Mouse (Mus musculus) heart, adult 2 months (tissue): ENCODE data around the gene Ripply1. TPM values are rescaled to one million over a fixed set of nuclear protein-coding genes. Genes with fewer than 3 reads are reported as not detected.

Experiments used
- DNase-seq, 2 experiments: peaks; one replicate each; pipeline ENCODE4 v3.0.0; 2021
- H3K27ac ChIP-seq: fragments of 200-600 bp; 2 replicates; pipeline ENCODE4 v1.8.1; 2022
- H3K27me3 ChIP-seq: fragments of 200-500 bp; 2 replicates; pipeline ENCODE4 v1.6.1; 2012; ENCODE audit warnings: mild to moderate bottlenecking, low read length, inconsistent platforms, mixed read lengths; ENCODE audit not compliant: control insufficient read depth, insufficient read depth
- H3K36me3 ChIP-seq: fragments of 200-500 bp; 2 replicates; pipeline ENCODE4 v1.6.1; 2012; ENCODE audit warnings: low read length, inconsistent platforms; ENCODE audit not compliant: control insufficient read depth, insufficient read depth
- H3K4me1 ChIP-seq: fragments of 200-500 bp; 2 replicates; pipeline ENCODE4 v1.6.1; 2011; ENCODE audit warnings: low read length; ENCODE audit not compliant: control insufficient read depth, insufficient read depth
- H3K4me3 ChIP-seq: fragments of 200-600 bp; 2 replicates; pipeline ENCODE4 v1.8.1; 2022
- H3K79me2 ChIP-seq: fragments of 200-500 bp; replicated peaks from 2 replicates; pipeline ENCODE4 v1.6.1; 2012; ENCODE audit warnings: mild to moderate bottlenecking, inconsistent platforms, low read length, moderate library complexity, mixed read lengths; ENCODE audit not compliant: control insufficient read depth, insufficient read depth
- H3K9ac ChIP-seq: fragments of 200-500 bp; 2 replicates; pipeline ENCODE4 v1.6.1; 2012; ENCODE audit warnings: low read depth, mild to moderate bottlenecking, control low read depth, inconsistent platforms, low read length, mixed read lengths
- CTCF ChIP-seq: fragments of 200-600 bp; IDR thresholded peaks from 2 replicates; pipeline ENCODE4 v1.8.1; 2022; ENCODE audit warnings: antibody characterized with exemption, mild to moderate bottlenecking, moderate library complexity
- EP300 ChIP-seq: fragments of 200-500 bp; IDR thresholded peaks from 2 replicates; pipeline ENCODE4 v1.6.1; 2011; ENCODE audit warnings: low read depth, low read length, control low read depth; ENCODE audit not compliant: insufficient read depth
- POLR2A ChIP-seq: fragments of 200-500 bp; IDR thresholded peaks from 2 replicates; pipeline ENCODE4 v1.6.1; 2011; ENCODE audit warnings: mild to moderate bottlenecking, low read depth, low read length, control low read depth; ENCODE audit not compliant: insufficient read depth
- WGBS: fragments of 180-500 bp; shearing (Covaris S2); methylation state at CpG from one replicate; pipeline ENCODE4 v1.1.7; 2018; 5-methylcytosine and 5-hydroxymethylcytosine counted together
- intact Hi-C: fragments of 180-260 bp; cut with DNase I; formaldehyde crosslinking; loops from one replicate; pipeline ENCODE4 v1.15.1; 2025
- polyA plus RNA-seq: library from polyadenylated mRNA; depleted of rRNA; stranded (reverse); fragments of >200 nt; gene quantifications from 2 replicates; pipeline ENCODE4 v1.2.3, GENCODE M21; 2012
- total RNA-seq, 2 experiments: library from RNA; stranded (reverse); gene quantifications; 2 replicates each; pipeline ENCODE4 v1.2.3; 2021

Ripply1 gene
- total and polyA plus RNA-seq, 3 experiments, result not detected

DNA sequence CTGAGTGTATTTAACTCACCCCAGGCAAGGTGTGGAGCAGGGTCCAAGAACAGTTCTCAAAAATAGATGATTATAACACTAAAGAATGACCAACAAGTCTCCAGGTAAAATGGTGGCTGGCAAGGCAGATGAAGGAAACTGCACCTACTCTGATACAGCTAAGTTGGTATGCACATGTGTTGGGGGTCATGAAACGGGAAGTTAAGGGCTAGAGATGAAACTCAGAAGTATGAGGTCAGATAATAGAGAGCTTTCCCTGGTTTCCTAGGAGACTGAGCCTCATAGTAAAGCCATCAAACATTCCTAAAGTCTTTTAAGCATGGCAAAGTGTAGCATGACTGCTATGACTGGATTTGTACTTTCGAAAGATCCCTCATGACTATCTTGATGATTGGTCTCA, 20.9 kb upstream of the Ripply1 start:
- H3K27me3 ChIP-seq, result no peaks in the 10 kb centered on the region
- H3K9ac ChIP-seq, result no peak overlapping the region
- no peak for DNase-seq
- 64% methylated on average over 2 of the region's 2 CpGs for WGBS
- H3K4me3 ChIP-seq, result no peak overlapping the region
- intact Hi-C loops, result no loop called here
- H3K27ac ChIP-seq, result no peak overlapping the region
- H3K4me1 ChIP-seq, result no peaks in the 10 kb centered on the region
- H3K36me3 ChIP-seq, result no peaks in the 10 kb centered on the region
- TF ChIP-seq POLR2A (no peak), EP300 (no peak), CTCF (no peak)
- H3K79me2 ChIP-seq, result no peaks in the 10 kb centered on the region

DNA sequence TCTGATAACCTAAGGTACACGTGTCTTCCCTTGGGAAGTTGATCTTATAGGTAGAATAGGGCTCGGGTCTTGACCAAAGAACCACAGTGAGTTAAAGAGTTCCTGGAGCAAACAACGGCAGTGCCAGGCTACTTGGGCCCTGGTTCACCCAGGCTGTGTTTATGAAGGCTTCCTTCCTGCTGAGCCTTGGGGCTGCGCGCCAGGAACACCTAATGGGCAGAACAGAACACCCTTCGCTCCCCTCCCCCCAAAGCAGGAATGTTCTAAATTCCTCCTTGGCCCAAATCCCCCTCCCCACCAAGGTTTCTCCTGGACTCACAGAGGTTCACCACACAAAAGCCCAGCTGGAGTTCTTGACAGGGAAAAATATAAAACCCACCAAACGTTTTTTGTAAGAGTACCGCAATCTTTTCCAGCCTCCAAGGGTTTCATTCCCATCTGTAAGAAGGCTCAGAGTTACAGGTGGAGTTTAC, 18.3 kb upstream of the Ripply1 start, which contains the start of gene Cldn2:
Gene Cldn2 (plus strand): TSS at position 423 of the 473 bp plus-strand sequence.
- no peak within 1 kb of the TSS for H3K27ac ChIP-seq
- no peaks in the 10 kb centered on the region for H3K79me2 ChIP-seq
- 70% methylated on average over 8 of the region's 8 CpGs for WGBS
- no peaks in the 10 kb centered on the region for H3K27me3 ChIP-seq
- no peak for DNase-seq
- H3K9ac ChIP-seq, result no peak within 1 kb of the TSS
- no peak within 1 kb of the TSS for H3K4me3 ChIP-seq
- no peak for TF ChIP-seq CTCF
- TF ChIP-seq EP300, result no peak
- no peak for TF ChIP-seq POLR2A
- no peaks in the 10 kb centered on the region for H3K4me1 ChIP-seq
- no peaks in the 10 kb centered on the region for H3K36me3 ChIP-seq
- intact Hi-C loops, result no loop called here

DNA sequence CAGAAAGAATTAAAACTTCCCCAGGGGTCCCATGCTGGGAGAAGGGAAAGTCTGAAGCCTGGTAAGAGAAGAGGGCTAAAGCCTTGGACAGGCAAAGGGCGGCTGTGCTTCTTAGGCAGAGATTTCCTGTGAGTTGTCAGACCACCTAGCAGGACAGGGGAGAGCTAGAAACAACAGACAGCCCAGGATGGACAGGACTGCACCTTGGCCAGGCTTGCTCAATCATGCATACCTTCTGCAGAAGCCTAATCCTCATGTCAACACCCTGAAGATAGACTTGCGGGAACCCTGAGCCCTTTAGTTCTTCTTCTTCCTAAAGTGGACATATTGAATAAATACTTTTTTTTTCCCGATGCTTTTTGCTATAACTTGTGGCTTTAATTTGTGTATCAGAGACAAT, 17.8 kb upstream of the Ripply1 start:
- intact Hi-C loops, result no loop called here
- Histone ChIP-seq H3K4me1 (no peaks in the 10 kb centered on the region), H3K79me2 (no peaks in the 10 kb centered on the region), H3K9ac (no peak overlapping the region), H3K27ac (no peak overlapping the region), H3K4me3 (no peak overlapping the region), H3K36me3 (no peaks in the 10 kb centered on the region), H3K27me3 (no peaks in the 10 kb centered on the region)
- DNase-seq, result no peak
- WGBS, result 80% methylated on average over 3 of the region's 3 CpGs
- TF ChIP-seq CTCF, result no peak

DNA sequence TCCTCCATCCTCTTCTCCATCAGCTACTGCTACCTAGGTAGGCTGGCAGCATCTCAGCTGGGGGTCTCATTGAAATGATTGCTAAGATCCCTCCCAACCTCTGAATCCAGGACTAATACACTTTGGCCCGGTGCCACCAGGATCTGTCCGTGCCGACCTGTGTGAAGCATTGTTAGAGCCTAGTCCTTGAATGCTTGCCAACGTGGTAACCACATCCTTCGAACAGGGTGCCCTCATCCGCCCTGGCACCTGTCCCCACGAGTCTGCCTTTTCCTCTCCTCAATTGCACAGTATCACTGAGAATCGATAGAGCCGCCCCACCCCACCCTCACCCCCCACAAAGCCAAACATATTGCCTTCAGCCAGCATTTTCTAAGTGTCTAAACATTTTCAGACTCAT, 15.7 kb upstream of the Ripply1 start:
- no peaks in the 10 kb centered on the region for H3K4me1 ChIP-seq
- no peak overlapping the region for H3K9ac ChIP-seq
- no peak for TF ChIP-seq CTCF
- TF ChIP-seq EP300, result no peak
- no peak for TF ChIP-seq POLR2A
- no peak for DNase-seq
- no peak overlapping the region for H3K4me3 ChIP-seq
- WGBS, result 56% methylated on average over 9 of the region's 9 CpGs
- no peak overlapping the region for H3K27ac ChIP-seq
- no peaks in the 10 kb centered on the region for H3K27me3 ChIP-seq
- H3K36me3 ChIP-seq, result no peaks in the 10 kb centered on the region
- H3K79me2 ChIP-seq, result no peaks in the 10 kb centered on the region
- intact Hi-C loops, result no loop called here

DNA sequence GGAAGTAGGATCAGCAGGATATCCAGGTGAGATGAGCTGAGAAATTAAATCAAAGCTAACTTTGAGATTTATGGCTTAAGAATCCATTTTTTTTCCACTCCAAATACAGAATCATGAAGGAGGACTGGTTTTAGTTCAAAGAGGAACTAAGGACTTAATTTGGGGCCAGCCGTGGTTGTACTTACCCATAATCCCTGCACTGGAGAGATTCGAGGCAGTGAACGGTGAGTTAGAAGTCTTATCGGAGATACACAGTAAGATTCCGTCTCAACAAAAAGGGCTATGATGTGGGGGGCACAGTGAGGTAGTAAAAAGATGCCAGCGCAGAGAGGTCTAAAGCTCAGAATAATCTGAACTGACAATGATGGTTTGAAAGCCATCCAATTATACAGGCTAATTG, 13.9 kb upstream of the Ripply1 start:
- H3K27ac ChIP-seq, result no peak overlapping the region
- no peak for TF ChIP-seq EP300
- no peak for TF ChIP-seq POLR2A
- TF ChIP-seq CTCF, result no peak
- no peaks in the 10 kb centered on the region for H3K27me3 ChIP-seq
- H3K4me1 ChIP-seq, result no peaks in the 10 kb centered on the region
- no peak overlapping the region for H3K9ac ChIP-seq
- H3K36me3 ChIP-seq, result no peaks in the 10 kb centered on the region
- 83% methylated on average over 6 of the region's 6 CpGs for WGBS
- DNase-seq, result no peak
- no peaks in the 10 kb centered on the region for H3K79me2 ChIP-seq
- H3K4me3 ChIP-seq, result no peak overlapping the region
- intact Hi-C loops, result no loop called here

DNA sequence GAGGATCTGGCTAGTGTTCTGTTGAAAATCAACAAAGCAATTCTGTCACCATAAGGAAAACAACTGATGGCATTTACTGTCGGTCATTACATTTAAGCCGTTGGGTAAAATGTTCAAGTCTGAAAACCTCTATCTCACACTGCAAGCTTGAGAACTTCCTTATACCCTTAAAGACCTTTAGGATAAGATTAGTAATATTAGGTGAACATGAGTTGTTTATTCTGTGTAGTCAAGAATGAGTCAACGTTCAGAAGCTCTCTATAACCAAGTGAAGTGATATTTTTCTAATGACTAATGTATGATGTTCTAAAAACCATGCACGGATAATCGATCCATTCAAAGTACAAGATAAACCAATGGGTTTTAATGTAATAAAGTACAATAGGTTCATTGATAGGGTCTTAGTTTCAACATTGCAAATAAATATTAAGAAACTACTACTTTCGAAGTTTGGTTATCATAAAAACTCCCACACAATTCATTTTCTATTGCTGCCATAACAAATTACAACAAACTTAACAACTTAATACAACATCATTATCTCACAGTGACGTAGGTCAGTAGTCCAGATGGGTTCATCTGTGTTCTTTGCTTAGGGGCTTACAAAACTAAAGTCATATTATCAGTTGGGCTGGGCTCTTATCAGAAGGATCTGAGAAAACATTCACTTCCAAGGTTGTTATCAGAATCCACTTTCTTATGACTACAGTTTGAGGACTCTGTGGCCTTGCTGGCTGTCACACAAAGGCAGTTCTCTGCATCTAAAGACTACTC, 12.1 kb upstream of the Ripply1 start:
- 71% methylated on average over 7 of the region's 7 CpGs for WGBS

More for the DNA sequence above, 12.1 kb upstream of the Ripply1 start:
- H3K4me1 ChIP-seq, result no peaks in the 10 kb centered on the region
- no peaks in the 10 kb centered on the region for H3K79me2 ChIP-seq
- intact Hi-C loops, result no loop called here
- H3K4me3 ChIP-seq, result no peak overlapping the region
- H3K36me3 ChIP-seq, result no peaks in the 10 kb centered on the region
- no peak for DNase-seq
- no peaks in the 10 kb centered on the region for H3K27me3 ChIP-seq
- no peak overlapping the region for H3K27ac ChIP-seq
- TF ChIP-seq EP300 (no peak), CTCF (no peak), POLR2A (no peak)
- no peak overlapping the region for H3K9ac ChIP-seq
